Mouse (Mus musculus) hindbrain, embryonic 11.5 days (tissue): ENCODE data around the gene Mdga2. TPM values are rescaled to one million over a fixed set of nuclear protein-coding genes. Genes with fewer than 3 reads are reported as not detected.

Source experiments
- ATAC-seq: fragments of 200-750 bp; cut with Nextera tagmentation; 2 replicates; pipeline ENCODE4 v1.8.0; 2017; ENCODE audit warnings: mild to moderate bottlenecking, moderate TSS enrichment, moderate library complexity; ENCODE audit not compliant: low FRiP score
- DNase-seq: peaks from one replicate; pipeline ENCODE4 v3.0.0-alpha.2; 2015; ENCODE audit warnings: low spot score
- H3K27ac ChIP-seq: fragments of 300-500 bp; sonication (generic); 2 replicates; pipeline ENCODE4 v1.5.1; 2014; ENCODE audit warnings: mild to moderate bottlenecking, low read depth, low read length
- H3K27me3 ChIP-seq: fragments of 300-500 bp; sonication (generic); 2 replicates; pipeline ENCODE4 v1.6.1; 2014; ENCODE audit warnings: mild to moderate bottlenecking, low read length, moderate library complexity, mixed read lengths; ENCODE audit not compliant: control insufficient read depth, insufficient read depth
- H3K36me3 ChIP-seq: fragments of 300-500 bp; sonication (generic); 2 replicates; pipeline ENCODE4 v1.6.1; 2014; ENCODE audit warnings: mild to moderate bottlenecking, low read length, moderate library complexity, mixed read lengths; ENCODE audit not compliant: control insufficient read depth, insufficient read depth
- H3K4me1 ChIP-seq: fragments of 300-500 bp; sonication (generic); replicated peaks from 2 replicates; pipeline ENCODE4 v1.6.1; 2014; ENCODE audit warnings: low read length, mixed read lengths; ENCODE audit not compliant: control insufficient read depth, insufficient read depth
- H3K4me2 ChIP-seq: fragments of 300-500 bp; sonication (generic); replicated peaks from 2 replicates; pipeline ENCODE4 v1.6.1; 2014; ENCODE audit warnings: mild to moderate bottlenecking, low read depth, low read length
- H3K4me3 ChIP-seq: fragments of 300-500 bp; sonication (generic); 2 replicates; pipeline ENCODE4 v1.5.1; 2014; ENCODE audit warnings: low read depth, low read length
- H3K9ac ChIP-seq: fragments of 300-500 bp; sonication (generic); 2 replicates; pipeline ENCODE4 v1.6.1; 2014; ENCODE audit warnings: low read depth, low read length
- H3K9me3 ChIP-seq: fragments of 300-500 bp; sonication (generic); 2 replicates; pipeline ENCODE4 v1.6.1; 2016; ENCODE audit warnings: low read length; ENCODE audit not compliant: control insufficient read depth
- WGBS: fragments of 180-500 bp; shearing (Covaris S2); extraction: QIAGEN DNeasy Blood & Tissue Kit; methylation state at CpG from one replicate; pipeline ENCODE4 v1.1.7; 2014; 5-methylcytosine and 5-hydroxymethylcytosine counted together
- polyA plus RNA-seq: library from polyadenylated mRNA; unstranded; fragments of >200 nt; fragmentation: Nextera tagmentation; extraction: Ambion mirVana; gene quantifications from 2 replicates; pipeline ENCODE4 v1.2.1, GENCODE M21; 2014

Gene Mdga2
- polyA plus RNA-seq, 1 experiment from 2014 or later, result 7.2 TPM

DNA sequence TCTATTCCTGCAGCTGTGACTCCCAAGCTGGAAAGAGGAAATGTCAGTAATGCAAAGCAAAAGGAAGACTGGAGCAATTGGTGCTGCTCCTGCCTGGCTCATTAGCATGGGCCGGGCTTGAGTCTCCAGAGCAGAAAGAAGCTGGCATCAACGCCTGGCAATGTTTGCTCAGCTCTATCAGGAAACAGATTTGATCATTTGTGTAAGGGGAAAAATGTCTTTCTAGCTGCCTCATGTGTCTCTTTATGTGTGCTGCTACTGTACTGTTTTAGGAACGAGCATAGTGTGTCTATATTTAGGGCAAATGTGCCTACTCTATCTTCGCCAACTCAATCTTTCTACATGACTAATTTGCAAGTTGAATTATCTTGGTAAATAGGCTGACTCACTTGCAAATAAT lies 211.0 kb downstream of the Mdga2 start:
- DNase-seq (no peak), ATAC-seq (no peak)
- Histone ChIP-seq H3K36me3 (no peaks in the 10 kb centered on the region), H3K9ac (no peak overlapping the region), H3K4me1 (no peaks in the 10 kb centered on the region), H3K9me3 (no peaks in the 10 kb centered on the region), H3K27ac (no peak overlapping the region), H3K27me3 (no peaks in the 10 kb centered on the region), H3K4me2 (no peak overlapping the region), H3K4me3 (no peak overlapping the region)
- 82% methylated on average over 4 of the region's 4 CpGs for WGBS

GRCm38 (mm10) chr12:67010318-67010717 lies 212.0 kb downstream of the Mdga2 start:
- Histone ChIP-seq H3K4me2 (no peak overlapping the region), H3K9me3 (no peaks in the 10 kb centered on the region), H3K4me1 (no peaks in the 10 kb centered on the region), H3K27me3 (no peaks in the 10 kb centered on the region), H3K9ac (no peak overlapping the region), H3K27ac (no peak overlapping the region), H3K36me3 (no peaks in the 10 kb centered on the region), H3K4me3 (no peak overlapping the region)
- ATAC-seq, result no peak
- DNase-seq, result no peak
- 91% methylated on average over 4 of the region's 4 CpGs for WGBS

DNA sequence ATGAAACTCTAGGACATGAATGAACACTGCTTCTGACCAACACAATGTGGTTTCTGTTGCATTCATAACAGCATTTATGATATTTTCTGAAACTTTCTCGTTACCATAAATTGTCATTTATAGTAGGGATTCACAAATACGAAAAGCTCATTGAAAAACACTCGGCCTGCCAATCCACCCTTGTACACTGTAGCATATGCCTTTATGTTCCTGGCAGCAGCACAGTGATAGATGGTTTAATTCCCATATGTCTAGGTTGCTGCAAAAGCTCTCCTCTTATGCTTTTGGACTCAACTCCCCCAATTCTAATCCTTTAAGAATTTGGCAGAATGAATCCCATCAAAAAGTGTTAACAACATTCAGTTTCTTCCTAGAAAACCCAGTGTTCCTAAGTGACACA lies 213.2 kb downstream of the Mdga2 start:
- WGBS, result 88% methylated on average over 3 of the region's 3 CpGs
- Histone ChIP-seq H3K9me3 (no peaks in the 10 kb centered on the region), H3K4me1 (no peaks in the 10 kb centered on the region), H3K4me3 (no peak overlapping the region), H3K36me3 (no peaks in the 10 kb centered on the region), H3K27me3 (no peaks in the 10 kb centered on the region), H3K9ac (no peak overlapping the region), H3K4me2 (no peak overlapping the region), H3K27ac (no peak overlapping the region)
- ATAC-seq (no peak), DNase-seq (no peak)

- H3K4me1 ChIP-seq, result no peaks in the 10 kb centered on the region
- H3K27ac ChIP-seq, result no peak overlapping the region
- DNase-seq, result no peak
- no peak overlapping the region for H3K9ac ChIP-seq
- no peak overlapping the region for H3K4me3 ChIP-seq
- 75% methylated on average over 3 of the region's 3 CpGs for WGBS
- no peaks in the 10 kb centered on the region for H3K36me3 ChIP-seq
- H3K27me3 ChIP-seq, result no peaks in the 10 kb centered on the region
- no peaks in the 10 kb centered on the region for H3K9me3 ChIP-seq
- no peak overlapping the region for H3K4me2 ChIP-seq
- no peak for ATAC-seq
Measured at GRCm38 (mm10) chr12:66954129-66954528, 268.2 kb downstream of the Mdga2 start.

GRCm38 (mm10) chr12:66915741-66916140 lies 306.6 kb downstream of the Mdga2 start:
- ATAC-seq (no peak), DNase-seq (no peak)
- Histone ChIP-seq H3K4me2 (no peak overlapping the region), H3K9me3 (no peaks in the 10 kb centered on the region), H3K36me3 (no peaks in the 10 kb centered on the region), H3K9ac (no peak overlapping the region), H3K27ac (no peak overlapping the region), H3K27me3 (no peaks in the 10 kb centered on the region), H3K4me1 (no peaks in the 10 kb centered on the region), H3K4me3 (no peak overlapping the region)
- WGBS, result 94% methylated on average over 5 of the region's 5 CpGs

DNA sequence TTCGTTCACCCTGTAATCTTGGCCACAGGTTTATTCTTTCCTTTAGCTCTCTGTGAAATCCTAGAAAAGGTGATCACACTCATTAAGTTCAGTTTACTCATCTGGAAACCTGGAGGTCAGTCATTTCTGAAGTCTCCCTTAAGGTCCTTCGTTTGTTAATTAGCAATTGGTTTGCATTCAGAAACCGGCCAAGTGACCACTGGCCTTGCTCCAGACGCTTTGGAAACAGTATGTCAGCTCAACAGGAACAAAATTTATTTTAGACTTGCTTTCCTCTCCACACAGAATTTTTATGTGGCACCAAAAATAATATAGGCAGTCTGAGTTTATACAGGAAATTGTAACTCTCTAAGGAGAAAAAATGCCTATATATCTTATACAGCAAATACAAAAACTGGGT lies 323.0 kb downstream of the Mdga2 start:
- WGBS, result 87% methylated on average over 4 of the region's 4 CpGs
- H3K27ac ChIP-seq, result no peak overlapping the region
- no peak overlapping the region for H3K4me3 ChIP-seq
- H3K36me3 ChIP-seq, result no peaks in the 10 kb centered on the region
- no peaks in the 10 kb centered on the region for H3K27me3 ChIP-seq
- no peak for ATAC-seq
- DNase-seq, result no peak
- no peaks in the 10 kb centered on the region for H3K4me1 ChIP-seq
- no peak overlapping the region for H3K9ac ChIP-seq
- no peaks in the 10 kb centered on the region for H3K9me3 ChIP-seq
- no peak overlapping the region for H3K4me2 ChIP-seq

DNA sequence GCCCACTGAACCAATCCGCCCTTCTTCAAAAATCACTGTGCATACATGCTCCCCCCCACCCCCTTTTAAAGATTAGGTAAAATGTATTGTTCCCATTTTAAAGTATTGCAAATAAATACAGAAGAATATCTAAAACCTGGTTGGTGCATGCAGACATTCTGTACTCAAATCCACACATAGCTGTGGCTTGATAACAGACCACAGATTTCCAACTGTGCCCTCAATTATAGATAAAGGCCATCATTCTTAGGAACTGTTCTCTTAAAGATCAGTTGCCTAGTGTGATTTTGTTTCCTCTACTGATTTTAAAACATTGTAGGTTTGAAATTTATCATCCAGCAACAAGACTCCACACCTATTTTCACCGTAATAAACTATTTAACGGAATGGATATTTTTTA lies 325.6 kb downstream of the Mdga2 start:
- Histone ChIP-seq H3K4me2 (no peak overlapping the region), H3K4me3 (no peak overlapping the region), H3K27me3 (no peaks in the 10 kb centered on the region), H3K36me3 (no peaks in the 10 kb centered on the region), H3K27ac (no peak overlapping the region), H3K4me1 (no peaks in the 10 kb centered on the region), H3K9ac (no peak overlapping the region), H3K9me3 (no peaks in the 10 kb centered on the region)
- no peak for DNase-seq
- 96% methylated on average over 3 of the region's 3 CpGs for WGBS
- no peak for ATAC-seq

DNA sequence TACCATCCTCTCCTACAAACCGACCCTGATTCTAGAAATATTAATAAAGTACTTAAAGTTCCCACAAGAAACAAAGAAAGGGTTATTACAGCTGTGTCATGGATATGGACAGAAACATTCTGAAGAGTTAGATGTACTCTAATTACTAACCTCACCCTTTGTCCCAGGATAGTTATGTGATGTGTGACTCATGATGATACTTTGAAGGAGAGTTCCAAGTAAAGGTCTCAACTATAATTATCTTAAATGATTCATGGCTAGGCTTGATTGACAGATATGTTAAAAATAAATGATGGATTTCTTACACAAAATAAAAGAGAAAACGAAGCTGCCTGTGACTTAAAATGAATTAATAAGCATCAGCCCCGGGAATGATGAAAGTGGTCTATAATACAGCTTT lies 332.1 kb downstream of the Mdga2 start:
- Histone ChIP-seq H3K4me2 (no peak overlapping the region), H3K4me1 (no peaks in the 10 kb centered on the region), H3K9ac (no peak overlapping the region), H3K9me3 (no peaks in the 10 kb centered on the region), H3K4me3 (no peak overlapping the region), H3K27ac (no peak overlapping the region), H3K36me3 (no peaks in the 10 kb centered on the region), H3K27me3 (no peaks in the 10 kb centered on the region)
- ATAC-seq (no peak), DNase-seq (no peak)
- 88% methylated on average over 3 of the region's 3 CpGs for WGBS

- Histone ChIP-seq H3K27me3 (no peaks in the 10 kb centered on the region), H3K4me1 (no peaks in the 10 kb centered on the region), H3K9me3 (no peaks in the 10 kb centered on the region), H3K9ac (no peak overlapping the region), H3K36me3 (no peaks in the 10 kb centered on the region), H3K4me2 (no peak overlapping the region), H3K27ac (no peak overlapping the region), H3K4me3 (no peak overlapping the region)
- WGBS, result 79% methylated on average over 3 of the region's 3 CpGs
- no peak for ATAC-seq
- DNase-seq, result no peak
Measured at GRCm38 (mm10) chr12:66889276-66889675, 333.1 kb downstream of the Mdga2 start.
